Mouse (Mus musculus) liver, postnatal 0 days (tissue): Measurements from ENCODE around the gene Tnpo3.

Experiments used
- CTCF ChIP-seq: sonication (generic); IDR thresholded peaks from 2 replicates; pipeline ENCODE4 v1.5.1; 2016; ENCODE audit warnings: antibody characterized with exemption, low read depth
- EP300 ChIP-seq: IDR thresholded peaks from 2 replicates; pipeline ENCODE4 v1.6.1; 2016; ENCODE audit warnings: antibody characterized with exemption, low read depth, mild to moderate bottlenecking

DNA sequence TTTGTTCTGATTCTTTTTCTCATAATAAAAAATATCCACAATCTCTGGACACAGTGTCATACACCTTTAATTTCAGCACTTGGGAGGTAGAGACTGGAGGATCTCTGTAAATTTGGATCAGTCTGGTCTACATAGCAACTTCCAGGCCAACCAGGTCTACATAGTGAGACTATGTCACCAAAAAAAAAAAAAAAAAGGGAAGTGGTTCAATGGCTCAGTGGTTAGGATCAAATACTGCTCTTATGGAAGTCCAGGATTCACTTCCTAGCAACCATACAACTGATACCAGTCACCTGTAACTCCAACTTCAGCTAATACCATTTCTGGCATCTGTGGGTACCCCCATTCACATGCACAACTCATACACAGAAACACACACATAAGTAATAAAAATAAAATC lies 9.5 kb downstream of the Tnpo3 start:
- no peak for TF ChIP-seq CTCF
- no peak for TF ChIP-seq EP300
